1 mouse cellular context compared by ENCODE assay signal in the genomic region with DNA sequence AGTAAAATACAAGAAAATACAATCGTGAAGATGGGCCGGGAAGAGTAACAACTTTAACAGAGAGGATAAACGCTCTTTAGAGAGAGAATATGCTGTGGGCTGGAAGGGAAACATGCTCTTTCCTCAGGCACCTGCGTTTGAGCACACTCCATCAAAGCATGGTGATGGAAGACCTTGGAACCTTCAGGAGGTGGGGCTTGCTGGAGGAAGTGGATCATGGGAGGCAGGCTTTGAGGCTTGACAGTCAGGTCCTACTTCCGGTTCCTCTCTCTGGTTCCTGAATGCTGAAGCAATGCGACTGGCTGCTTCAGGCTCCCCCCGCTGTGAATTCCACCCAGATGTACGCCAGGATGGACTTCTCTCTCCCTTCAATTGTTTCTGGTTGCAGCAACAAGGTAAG.
A peak's percentile ranks its signal among the peaks of the same experiment; 100 is the strongest.
TF ChIP-seq lines count a peak whose summit lies in the region.

No protein-coding gene starts in this region.

TF ChIP-seq in CH12.LX, 34 proteins besides CTCF, POLR2A, EP300 and RAD21 (continued from another document):
- TF ChIP-seq ETS1 (conservative IDR thresholded peaks at IDR 0.05; ENCODE audit: low read depth, low read length), result no peak
- peak; percentile 69 for TF ChIP-seq HCFC1 (IDR thresholded peaks at IDR 0.05; ENCODE audit: low read depth, low read length)
- TF ChIP-seq POLR2AphosphoS2 (IDR thresholded peaks at IDR 0.05; ENCODE audit: low read depth, low read length), result no peak
